Comparison of ENCODE assay signal across 8 mouse cellular contexts in genomic region chr11:69983377-69983776, GRCm38 (mm10). TPM values are rescaled to one million over a fixed set of nuclear protein-coding genes. Genes with fewer than 3 reads are reported as not detected.
A peak's percentile ranks its signal among the peaks of the same experiment; 100 is the strongest.
DNase-seq lines count a peak whose midpoint lies in the region; ATAC-seq and TF ChIP-seq lines count a peak whose summit lies in the region.

No protein-coding gene starts in this region.

- no peak for TF ChIP-seq RAD21 in CH12.LX (IDR thresholded peaks at IDR 0.05; ENCODE audit: low read depth, low read length)

- peaks cover 34% of the 10 kb centered on the region for H3K4me1 ChIP-seq in forebrain, embryonic 12.5 days
- peaks cover 30% of the 10 kb centered on the region for H3K4me1 ChIP-seq in forebrain, embryonic 16.5 days (replicated peaks; ENCODE audit: control insufficient read depth, insufficient read depth, low read length)
- H3K4me1 ChIP-seq in CH12.LX (ENCODE audit: control insufficient read depth in 1 of 2, insufficient read depth in 2 of 2): peaks cover 5 to 32% of the 10 kb centered on the region in 2 experiments
- H3K4me1 ChIP-seq in heart, embryonic 13.5 days: peaks cover 35% of the 10 kb centered on the region
- peaks cover 39% of the 10 kb centered on the region for H3K4me1 ChIP-seq in liver, embryonic 15.5 days (replicated peaks)

- no peak for TF ChIP-seq EP300 in CH12.LX (IDR thresholded peaks at IDR 0.05; ENCODE audit: low read length)

- no peaks in the 10 kb centered on the region for H3K27me3 ChIP-seq in forebrain, embryonic 12.5 days
- no peaks in the 10 kb centered on the region for H3K27me3 ChIP-seq in forebrain, embryonic 16.5 days (replicated peaks; ENCODE audit: control insufficient read depth, insufficient read depth, low read length)
- H3K27me3 ChIP-seq in CH12.LX (replicated peaks): no peaks in the 10 kb centered on the region
- H3K27me3 ChIP-seq in heart, embryonic 13.5 days (replicated peaks): no peaks in the 10 kb centered on the region
- H3K27me3 ChIP-seq in liver, embryonic 15.5 days: no peaks in the 10 kb centered on the region

- no peak for ATAC-seq in forebrain, embryonic 12.5 days (ENCODE audit: low FRiP score)
- ATAC-seq in forebrain, embryonic 16.5 days: no peak
- ATAC-seq in heart, embryonic 13.5 days (ENCODE audit: extremely low read depth, insufficient number of reproducible peaks, low FRiP score, low TSS enrichment): no peak
- ATAC-seq in liver, embryonic 15.5 days (ENCODE audit: insufficient read depth): no peak
- ATAC-seq in frontal cortex, adult (ENCODE audit: low TSS enrichment): no peak

- WGBS in forebrain, embryonic 12.5 days: 85% methylated on average over 4 of the region's 4 CpGs
- 91% methylated on average over 4 of the region's 4 CpGs for WGBS in forebrain, embryonic 16.5 days
- 75% methylated on average over 4 of the region's 4 CpGs for WGBS in heart, embryonic 13.5 days
- 80% methylated on average over 4 of the region's 4 CpGs for WGBS in liver, embryonic 15.5 days (ENCODE audit: insufficient replicate concordance)

- no peak overlapping the region for H3K4me3 ChIP-seq in forebrain, embryonic 12.5 days (replicated peaks)
- H3K4me3 ChIP-seq in forebrain, embryonic 16.5 days (replicated peaks; ENCODE audit: low read length): no peak overlapping the region; the same call in 1 of the 2 replicates
- no peak overlapping the region for H3K4me3 ChIP-seq in CH12.LX (replicated peaks in 1 of 3; ENCODE audit: low read depth in 2 of 3, low read length in 2 of 3, poor library complexity in 1 of 3)
- peak overlapping the region; percentile 100 for H3K4me3 ChIP-seq in heart, embryonic 13.5 days
- 0 out of 2 replicates have a peak overlapping the region, but pooled peaks have one; percentile 86 for H3K4me3 ChIP-seq in liver, embryonic 15.5 days (replicated peaks)

- no peak for TF ChIP-seq CTCF in CH12.LX (conservative IDR thresholded peaks at IDR 0.05 in 1 of 2, IDR thresholded peaks at IDR 0.05 in 1 of 2; ENCODE audit: low read depth in 2 of 2, low read length in 2 of 2)

- peaks cover 43% of the 10 kb centered on the region for H3K79me2 ChIP-seq in CH12.LX (replicated peaks; ENCODE audit: control insufficient read depth, extremely low read depth, insufficient read depth, poor library complexity, severe bottlenecking)

- peaks cover 46% of the 10 kb centered on the region for H3K36me3 ChIP-seq in forebrain, embryonic 12.5 days (replicated peaks)
- peaks cover 22% of the 10 kb centered on the region for H3K36me3 ChIP-seq in forebrain, embryonic 16.5 days (ENCODE audit: control insufficient read depth, insufficient read depth)
- H3K36me3 ChIP-seq in CH12.LX (replicated peaks in 1 of 2; ENCODE audit: control insufficient read depth in 1 of 2, insufficient read depth in 1 of 2, low read length in 1 of 2): peaks cover 37 to 59% of the 10 kb centered on the region in 2 experiments
- peaks cover 54% of the 10 kb centered on the region for H3K36me3 ChIP-seq in heart, embryonic 13.5 days
- H3K36me3 ChIP-seq in liver, embryonic 15.5 days (replicated peaks): peaks cover 56% of the 10 kb centered on the region

- DNase-seq in CH12.LX (ENCODE audit: extremely low read depth): no peak
- no peak for DNase-seq in embryo, embryonic 10.5 days (ENCODE audit: low spot score)
- no peak for DNase-seq in right cerebral cortex, adult 18-20 months

- H3K27ac ChIP-seq in forebrain, embryonic 12.5 days: no peak overlapping the region
- no peak overlapping the region for H3K27ac ChIP-seq in forebrain, embryonic 16.5 days (ENCODE audit: low read length)
- H3K27ac ChIP-seq in CH12.LX (ENCODE audit: insufficient read depth, low read depth): no peak overlapping the region
- H3K27ac ChIP-seq in heart, embryonic 13.5 days (replicated peaks): peak overlapping the region; percentile 99
- H3K27ac ChIP-seq in liver, embryonic 15.5 days (replicated peaks): peak overlapping the region; percentile 98; the same call in 1 of the 2 replicates

- no peaks in the 10 kb centered on the region for H3K9me3 ChIP-seq in forebrain, embryonic 12.5 days
- no peaks in the 10 kb centered on the region for H3K9me3 ChIP-seq in forebrain, embryonic 16.5 days (ENCODE audit: control insufficient read depth, low read length)
- peaks cover 2% of the 10 kb centered on the region for H3K9me3 ChIP-seq in CH12.LX (replicated peaks; ENCODE audit: low read length)
- no peaks in the 10 kb centered on the region for H3K9me3 ChIP-seq in heart, embryonic 13.5 days
- no peaks in the 10 kb centered on the region for H3K9me3 ChIP-seq in liver, embryonic 15.5 days (replicated peaks)

- H3K9ac ChIP-seq in forebrain, embryonic 12.5 days: peak overlapping the region; percentile 100; the same call in 1 of the 2 replicates
- H3K9ac ChIP-seq in forebrain, embryonic 16.5 days (replicated peaks; ENCODE audit: low read depth, low read length): no peak overlapping the region
- 0 out of 2 replicates have a peak overlapping the region, but pooled peaks have one; percentile 89 for H3K9ac ChIP-seq in CH12.LX (ENCODE audit: insufficient read depth, low read depth)
- H3K9ac ChIP-seq in heart, embryonic 13.5 days: peak overlapping the region; percentile 100
- no peak overlapping the region for H3K9ac ChIP-seq in liver, embryonic 15.5 days

- H3K4me2 ChIP-seq in forebrain, embryonic 12.5 days: peak overlapping the region; percentile 93
- no peak overlapping the region; the same call in 1 of the 2 replicates for H3K4me2 ChIP-seq in forebrain, embryonic 16.5 days (ENCODE audit: low read length)
- 0 out of 2 replicates have a peak overlapping the region, but pooled peaks have one; percentile 91 for H3K4me2 ChIP-seq in CH12.LX (ENCODE audit: insufficient read depth, low read depth, poor library complexity, severe bottlenecking)
- H3K4me2 ChIP-seq in heart, embryonic 13.5 days: peak overlapping the region; percentile 87
- H3K4me2 ChIP-seq in liver, embryonic 15.5 days: peak overlapping the region; percentile 96

- in situ Hi-C loops in CH12.LX (cut with MboI; ENCODE audit: low pct_ligation_motif_present, low pct_unique_long_range_greater_than_20kb, low sequenced_read_pairs): no loop called here

- TF ChIP-seq POLR2A in CH12.LX (IDR thresholded peaks at IDR 0.05; ENCODE audit: low read depth, low read length): no peak

- dilution Hi-C loops in CH12.LX (cut with MboI; ENCODE audit: extremely low pct_ligation_motif_present, extremely low pct_unique_long_range_greater_than_20kb, low sequenced_read_pairs): no loop called here

TF ChIP-seq in CH12.LX, 34 proteins besides CTCF, POLR2A, EP300 and RAD21:
- TF ChIP-seq MXI1 (IDR thresholded peaks at IDR 0.05; ENCODE audit: low read depth, low read length): no peak
- TF ChIP-seq NRF1 (IDR thresholded peaks at IDR 0.05; ENCODE audit: low read depth, low read length): no peak
- no peak for TF ChIP-seq JUN (IDR thresholded peaks at IDR 0.05; ENCODE audit: insufficient read depth, low read depth, low read length)
- TF ChIP-seq BHLHE40 (IDR thresholded peaks at IDR 0.05; ENCODE audit: low read depth, low read length): no peak

RNA-seq across cellular contexts. Expression of gene Elp5, which starts 1.1 kb away (rescaled TPM):
- polyA plus RNA-seq in forebrain, embryonic 12.5 days (2016; fragmentation: Nextera tagmentation; extraction: Ambion mirVana): 129 and 141 TPM in 2 replicates
- 166 and 167 TPM in 2 replicates for polyA plus RNA-seq in forebrain, embryonic 16.5 days (2015; fragmentation: Nextera tagmentation; extraction: Ambion mirVana)
- 95.9 and 115 TPM in 2 replicates for total RNA-seq in CH12.LX (2012; rRNA removed)
- 111 and 119 TPM in 2 replicates for total RNA-seq in CH12.LX (2014; rRNA removed)
- 177 and 182 TPM in 2 replicates for polyA plus RNA-seq in CH12.LX (2012; ENCODE audit: insufficient read length, low read depth)
- 111 and 119 TPM in 2 replicates for polyA plus RNA-seq in heart, embryonic 13.5 days (2015; fragmentation: Nextera tagmentation; extraction: Ambion mirVana)
- polyA plus RNA-seq in liver, embryonic 15.5 days (2015; fragmentation: Nextera tagmentation; extraction: Ambion mirVana): 58.1 and 60.5 TPM in 2 replicates

RNA-seq across cellular contexts. Expression of gene Ctdnep1, which starts 2.4 kb away (rescaled TPM):
- 19.9 and 20.7 TPM in 2 replicates for polyA plus RNA-seq in forebrain, embryonic 12.5 days (2016; fragmentation: Nextera tagmentation; extraction: Ambion mirVana)
- polyA plus RNA-seq in forebrain, embryonic 16.5 days (2015; fragmentation: Nextera tagmentation; extraction: Ambion mirVana): 19.0 and 24.6 TPM in 2 replicates
- total RNA-seq in CH12.LX (2012; rRNA removed) (61.8 and 66.7 TPM in 2 replicates), CH12.LX (2014; rRNA removed) (37.7 and 42.9 TPM in 2 replicates)
- polyA plus RNA-seq in CH12.LX (2012; ENCODE audit: insufficient read length, low read depth): 143 and 171 TPM in 2 replicates
- 21.0 and 21.1 TPM in 2 replicates for polyA plus RNA-seq in heart, embryonic 13.5 days (2015; fragmentation: Nextera tagmentation; extraction: Ambion mirVana)
- 8.9 and 11.9 TPM in 2 replicates for polyA plus RNA-seq in liver, embryonic 15.5 days (2015; fragmentation: Nextera tagmentation; extraction: Ambion mirVana)

RNA-seq across cellular contexts. Expression of gene Gabarap, which starts 7.6 kb away (rescaled TPM):
- 527 and 539 TPM in 2 replicates for polyA plus RNA-seq in forebrain, embryonic 12.5 days (2016; fragmentation: Nextera tagmentation; extraction: Ambion mirVana)
- 563 and 565 TPM in 2 replicates for polyA plus RNA-seq in forebrain, embryonic 16.5 days (2015; fragmentation: Nextera tagmentation; extraction: Ambion mirVana)
- total RNA-seq in CH12.LX (2012; rRNA removed) (182 and 189 TPM in 2 replicates), CH12.LX (2014; rRNA removed) (187 and 213 TPM in 2 replicates)
- polyA plus RNA-seq in CH12.LX (2012; ENCODE audit: insufficient read length, low read depth): 352 and 386 TPM in 2 replicates
- polyA plus RNA-seq in heart, embryonic 13.5 days (2015; fragmentation: Nextera tagmentation; extraction: Ambion mirVana): 456 and 466 TPM in 2 replicates
- 252 and 262 TPM in 2 replicates for polyA plus RNA-seq in liver, embryonic 15.5 days (2015; fragmentation: Nextera tagmentation; extraction: Ambion mirVana)

RNA-seq across cellular contexts. Expression of gene Phf23, which starts 12.2 kb away (rescaled TPM):
- 91.3 and 99.1 TPM in 2 replicates for polyA plus RNA-seq in forebrain, embryonic 12.5 days (2016; fragmentation: Nextera tagmentation; extraction: Ambion mirVana)
- polyA plus RNA-seq in forebrain, embryonic 16.5 days (2015; fragmentation: Nextera tagmentation; extraction: Ambion mirVana): 63.7 and 66.8 TPM in 2 replicates
- 67.2 and 81.8 TPM in 2 replicates for total RNA-seq in CH12.LX (2012; rRNA removed)
- total RNA-seq in CH12.LX (2014; rRNA removed): 65.2 and 69.0 TPM in 2 replicates
- polyA plus RNA-seq in CH12.LX (2012; ENCODE audit: insufficient read length, low read depth): 93.2 and 99.8 TPM in 2 replicates
- 43.8 and 47.9 TPM in 2 replicates for polyA plus RNA-seq in heart, embryonic 13.5 days (2015; fragmentation: Nextera tagmentation; extraction: Ambion mirVana)
- polyA plus RNA-seq in liver, embryonic 15.5 days (2015; fragmentation: Nextera tagmentation; extraction: Ambion mirVana): 23.1 and 24.0 TPM in 2 replicates

RNA-seq across cellular contexts. Expression of gene Dvl2, which starts 17.0 kb away (rescaled TPM):
- polyA plus RNA-seq in forebrain, embryonic 12.5 days (2016; fragmentation: Nextera tagmentation; extraction: Ambion mirVana): 45.2 and 46.6 TPM in 2 replicates
- polyA plus RNA-seq in forebrain, embryonic 16.5 days (2015; fragmentation: Nextera tagmentation; extraction: Ambion mirVana): 34.6 and 34.7 TPM in 2 replicates
- 27.3 and 30.6 TPM in 2 replicates for total RNA-seq in CH12.LX (2012; rRNA removed)
- total RNA-seq in CH12.LX (2014; rRNA removed): 15.1 and 15.7 TPM in 2 replicates
- 25.3 and 27.1 TPM in 2 replicates for polyA plus RNA-seq in CH12.LX (2012; ENCODE audit: insufficient read length, low read depth)
- polyA plus RNA-seq in heart, embryonic 13.5 days (2015; fragmentation: Nextera tagmentation; extraction: Ambion mirVana): 20.7 and 22.0 TPM in 2 replicates
- polyA plus RNA-seq in liver, embryonic 15.5 days (2015; fragmentation: Nextera tagmentation; extraction: Ambion mirVana): 5.3 and 5.5 TPM in 2 replicates

Comparison
In these comparisons a context has a peak if more than half of its experiments do, and no peak if none do; other contexts are left out.
1. H3K9ac ChIP-seq: peak in forebrain, embryonic 12.5 days (single experiment), CH12.LX (single experiment) and heart, embryonic 13.5 days (single experiment); none in forebrain, embryonic 16.5 days (single experiment) and liver, embryonic 15.5 days (single experiment).
2. H3K27ac ChIP-seq: peak in heart, embryonic 13.5 days (single experiment) and liver, embryonic 15.5 days (single experiment); none in forebrain, embryonic 12.5 days (single experiment), forebrain, embryonic 16.5 days (single experiment) and CH12.LX (single experiment).
3. H3K4me3 ChIP-seq: peak in heart, embryonic 13.5 days (single experiment) and liver, embryonic 15.5 days (single experiment); none in forebrain, embryonic 12.5 days (single experiment), forebrain, embryonic 16.5 days (single experiment) and CH12.LX (0 of 3).